Comparison of ENCODE assay signal across 8 mouse cellular contexts in genomic region chr12:112875225-112876013, GRCm38 (mm10). TPM values are rescaled to one million over a fixed set of nuclear protein-coding genes. Genes with fewer than 3 reads are reported as not detected.
DNase-seq lines count a peak whose midpoint lies in the region; ATAC-seq and TF ChIP-seq lines count a peak whose summit lies in the region.

No protein-coding gene starts in this region.

- peak; percentile 89 for DNase-seq in MEL-GATA-1-ER (ENCODE audit: extremely low read depth, low read depth)
- peak; percentile 85 to 88 for DNase-seq in cerebellum, adult 2 months
- DNase-seq in forelimb bud, embryonic 11.5 days (ENCODE audit: low read depth, low spot score): peak; percentile 86
- peak; percentile 90 for DNase-seq in hindbrain, embryonic 10.5 days (ENCODE audit: low spot score)
- peak; percentile 83 for DNase-seq in layer of hippocampus, adult 9-10 months (ENCODE audit: low spot score)
- DNase-seq in lung, embryonic 14.5 days: peak; percentile 97
- peak; percentile 70 to 76 for DNase-seq in thymus, adult 18-20 months

- peak; percentile 64 for ATAC-seq in lung, embryonic 14.5 days (ENCODE audit: insufficient read depth)

- H3K4me3 ChIP-seq in cerebellum, adult 2 months (replicated peaks; ENCODE audit: insufficient read depth, low read depth, low read length): no peak overlapping the region
- H3K4me3 ChIP-seq in hindbrain, embryonic 10.5 days: no peak overlapping the region
- no peak overlapping the region for H3K4me3 ChIP-seq in lung, embryonic 14.5 days (ENCODE audit: low read depth, low read length)
- H3K4me3 ChIP-seq in olfactory bulb, adult 2 months (ENCODE audit: insufficient read depth, low read depth, low read length): no peak overlapping the region

- no peaks in the 10 kb centered on the region for H3K9me3 ChIP-seq in hindbrain, embryonic 10.5 days
- no peaks in the 10 kb centered on the region for H3K9me3 ChIP-seq in lung, embryonic 14.5 days (ENCODE audit: low read depth, low read length)

- H3K9ac ChIP-seq in lung, embryonic 14.5 days: no peak overlapping the region

- peak; percentile 89 for TF ChIP-seq CTCF in cerebellum, adult 2 months (IDR thresholded peaks at IDR 0.05; ENCODE audit: borderline replicate concordance, insufficient read depth, low read depth, low read length)
- peak; percentile 95 for TF ChIP-seq CTCF in lung, embryonic 14.5 days (IDR thresholded peaks at IDR 0.05; ENCODE audit: low read depth)
- TF ChIP-seq CTCF in olfactory bulb, adult 2 months (IDR thresholded peaks at IDR 0.05; ENCODE audit: insufficient read depth, low read depth, low read length): peak; percentile 89

- no peak overlapping the region for H3K4me2 ChIP-seq in lung, embryonic 14.5 days

- H3K4me1 ChIP-seq in cerebellum, adult 2 months (ENCODE audit: control insufficient read depth, insufficient read depth, low read length): no peaks in the 10 kb centered on the region; the same call in none of the 2 replicates
- H3K4me1 ChIP-seq in hindbrain, embryonic 10.5 days (replicated peaks): peaks cover 52% of the 10 kb centered on the region
- H3K4me1 ChIP-seq in lung, embryonic 14.5 days (ENCODE audit: insufficient read depth): peaks cover 3% of the 10 kb centered on the region; the same call in 1 of the 2 replicates
- peaks cover 38% of the 10 kb centered on the region for H3K4me1 ChIP-seq in olfactory bulb, adult 2 months (ENCODE audit: control insufficient read depth, insufficient read depth, low read length)

- H3K27ac ChIP-seq in cerebellum, adult 2 months (ENCODE audit: insufficient read depth, low read length): no peak overlapping the region
- H3K27ac ChIP-seq in hindbrain, embryonic 10.5 days: no peak overlapping the region
- no peak overlapping the region for H3K27ac ChIP-seq in lung, embryonic 14.5 days (ENCODE audit: low read depth)
- H3K27ac ChIP-seq in olfactory bulb, adult 2 months (ENCODE audit: insufficient read depth, low read depth, low read length): no peak overlapping the region

- TF ChIP-seq POLR2A in cerebellum, adult 2 months (IDR thresholded peaks at IDR 0.05; ENCODE audit: borderline replicate concordance, insufficient read depth, low read length): no peak
- TF ChIP-seq POLR2A in olfactory bulb, adult 2 months (IDR thresholded peaks at IDR 0.05; ENCODE audit: insufficient read depth, low read depth, low read length): no peak

- 26% methylated on average over 16 of the region's 16 CpGs for WGBS in cerebellum, adult 2 months
- 24% methylated on average over 16 of the region's 16 CpGs for WGBS in hindbrain, embryonic 10.5 days
- 22% methylated on average over 16 of the region's 16 CpGs for WGBS in lung, embryonic 14.5 days
- 26% methylated on average over 16 of the region's 16 CpGs for WGBS in olfactory bulb, adult 2 months

- H3K27me3 ChIP-seq in cerebellum, adult 2 months (ENCODE audit: control insufficient read depth, insufficient read depth, low read length): no peaks in the 10 kb centered on the region; the same call in 1 of the 2 replicates
- peaks cover 99% of the 10 kb centered on the region for H3K27me3 ChIP-seq in hindbrain, embryonic 10.5 days (ENCODE audit: insufficient read depth, poor library complexity, severe bottlenecking)
- H3K27me3 ChIP-seq in lung, embryonic 14.5 days (ENCODE audit: insufficient read depth, low read length): peaks cover 64% of the 10 kb centered on the region

- H3K36me3 ChIP-seq in hindbrain, embryonic 10.5 days: no peaks in the 10 kb centered on the region
- no peaks in the 10 kb centered on the region for H3K36me3 ChIP-seq in lung, embryonic 14.5 days (ENCODE audit: insufficient read depth)

RNA-seq across cellular contexts. Expression of gene Gpr132, which starts 7.4 kb away (rescaled TPM):
- 0.05 and 0.08 TPM in 2 replicates for polyA plus RNA-seq in cerebellum, adult 2 months (2012; rRNA removed)
- polyA plus RNA-seq in hindbrain, embryonic 10.5 days (2016; fragmentation: Nextera tagmentation; extraction: Ambion mirVana): 0.06 and 0.08 TPM in 2 replicates
- 0.12 TPM in 1 of 2 replicates, not detected in the other for polyA plus RNA-seq in lung, embryonic 14.5 days (2014; fragmentation: Nextera tagmentation; extraction: Ambion mirVana)
- not detected in 2 replicates for polyA plus RNA-seq in olfactory bulb, adult 2 months (2012; ENCODE audit: insufficient read depth, insufficient read length, low replicate concordance, missing spikeins)

RNA-seq across cellular contexts. Expression of gene Cdca4, which starts 46.2 kb away (rescaled TPM):
- 9.3 and 9.8 TPM in 2 replicates for polyA plus RNA-seq in cerebellum, adult 2 months (2012; rRNA removed)
- 176 and 179 TPM in 2 replicates for polyA plus RNA-seq in hindbrain, embryonic 10.5 days (2016; fragmentation: Nextera tagmentation; extraction: Ambion mirVana)
- polyA plus RNA-seq in lung, embryonic 14.5 days (2014; fragmentation: Nextera tagmentation; extraction: Ambion mirVana): 140 and 153 TPM in 2 replicates
- polyA plus RNA-seq in olfactory bulb, adult 2 months (2012; ENCODE audit: insufficient read depth, insufficient read length, low replicate concordance, missing spikeins): not detected in 2 replicates

RNA-seq across cellular contexts. Expression of gene Jag2, which starts 54.2 kb away (rescaled TPM):
- polyA plus RNA-seq in cerebellum, adult 2 months (2012; rRNA removed): 23.0 and 24.4 TPM in 2 replicates
- polyA plus RNA-seq in hindbrain, embryonic 10.5 days (2016; fragmentation: Nextera tagmentation; extraction: Ambion mirVana): 4.7 and 4.8 TPM in 2 replicates
- 6.3 and 8.0 TPM in 2 replicates for polyA plus RNA-seq in lung, embryonic 14.5 days (2014; fragmentation: Nextera tagmentation; extraction: Ambion mirVana)
- polyA plus RNA-seq in olfactory bulb, adult 2 months (2012; ENCODE audit: insufficient read depth, insufficient read length, low replicate concordance, missing spikeins): not detected in 2 replicates
